Mouse (Mus musculus) hindbrain, embryonic 12.5 days (tissue): ENCODE measurements around the gene Prpf38b. TPM values are rescaled to one million over a fixed set of nuclear protein-coding genes. Genes with fewer than 3 reads are reported as not detected.

Experiments used
- ATAC-seq: fragments of 200-750 bp; cut with Nextera tagmentation; 2 replicates; pipeline ENCODE4 v1.8.0; 2017; ENCODE audit warnings: moderate TSS enrichment; ENCODE audit not compliant: low FRiP score
- H3K27ac ChIP-seq: fragments of 300-500 bp; sonication (generic); 2 replicates; pipeline ENCODE4 v1.5.1; 2016; ENCODE audit warnings: mild to moderate bottlenecking
- H3K27me3 ChIP-seq: fragments of 300-500 bp; sonication (generic); 2 replicates; pipeline ENCODE4 v1.6.1; 2016; ENCODE audit warnings: mild to moderate bottlenecking
- H3K36me3 ChIP-seq: fragments of 300-500 bp; sonication (generic); 2 replicates; pipeline ENCODE4 v1.6.1; 2016; ENCODE audit warnings: mild to moderate bottlenecking
- H3K4me1 ChIP-seq: fragments of 300-500 bp; sonication (generic); 2 replicates; pipeline ENCODE4 v1.6.1; 2016
- H3K4me2 ChIP-seq: fragments of 300-500 bp; sonication (generic); replicated peaks from 2 replicates; pipeline ENCODE4 v1.6.1; 2016; ENCODE audit warnings: mild to moderate bottlenecking
- H3K4me3 ChIP-seq: fragments of 300-500 bp; sonication (generic); 2 replicates; pipeline ENCODE4 v1.5.1; 2016; ENCODE audit warnings: mild to moderate bottlenecking
- H3K9ac ChIP-seq: fragments of 300-500 bp; sonication (generic); 2 replicates; pipeline ENCODE4 v1.6.1; 2016; ENCODE audit warnings: mild to moderate bottlenecking, moderate library complexity
- H3K9me3 ChIP-seq: fragments of 300-500 bp; sonication (generic); replicated peaks from 2 replicates; pipeline ENCODE4 v1.6.1; 2016; ENCODE audit warnings: mild to moderate bottlenecking
- WGBS: fragments of 180-500 bp; shearing (Covaris S2); methylation state at CpG from one replicate; pipeline ENCODE4 v1.1.7; 2016; 5-methylcytosine and 5-hydroxymethylcytosine counted together
- polyA plus RNA-seq: library from polyadenylated mRNA; unstranded; fragments of >200 nt; fragmentation: Nextera tagmentation; extraction: Ambion mirVana; gene quantifications from 2 replicates; pipeline ENCODE4 v1.2.1, GENCODE M21; 2016

Prpf38b gene
- polyA plus RNA-seq, 1 experiment from 2014 or later = 87.6 TPM

GRCm38 (mm10) chr3:108855371-108855770 is 56.2 kb downstream of the Prpf38b start:
- no peaks in the 10 kb centered on the region for H3K27me3 ChIP-seq
- H3K4me2 ChIP-seq = no peak overlapping the region
- no peak overlapping the region for H3K9ac ChIP-seq
- peak overlapping the region; percentile 19; the same call in 1 of the 2 replicates for H3K27ac ChIP-seq
- no peaks in the 10 kb centered on the region for H3K36me3 ChIP-seq
- H3K4me1 ChIP-seq = peaks cover 18% of the 10 kb centered on the region
- peak; percentile 39; the same call in 1 of the 2 replicates for ATAC-seq
- 46% methylated on average over 12 of the region's 12 CpGs for WGBS
- no peak overlapping the region for H3K4me3 ChIP-seq
- no peaks in the 10 kb centered on the region for H3K9me3 ChIP-seq

GRCm38 (mm10) chr3:108853266-108853665 is 58.3 kb downstream of the Prpf38b start:
- 77% methylated on average over 1 of the region's 1 CpGs for WGBS
- H3K4me3 ChIP-seq = no peak overlapping the region
- no peaks in the 10 kb centered on the region for H3K36me3 ChIP-seq
- H3K27ac ChIP-seq = no peak overlapping the region
- ATAC-seq = no peak
- H3K27me3 ChIP-seq = no peaks in the 10 kb centered on the region
- no peak overlapping the region for H3K9ac ChIP-seq
- H3K4me1 ChIP-seq = peaks cover 15% of the 10 kb centered on the region
- no peak overlapping the region for H3K4me2 ChIP-seq
- H3K9me3 ChIP-seq = no peaks in the 10 kb centered on the region

Other genes with a start within 250 kb of the Prpf38b start
- gene Gpsm2, start 189.4 kb downstream of the Prpf38b start, polyA plus RNA-seq = 66.5 and 68.0 TPM in 2 replicates
- gene Aknad1, start 172.1 kb downstream of the Prpf38b start, polyA plus RNA-seq = 0.25 and 0.40 TPM in 2 replicates
- 23.2 and 25.1 TPM in 2 replicates for gene Stxbp3, start 71.2 kb downstream of the Prpf38b start, polyA plus RNA-seq
- 0.12 and 0.22 TPM in 2 replicates for gene Fndc7, start 21.7 kb downstream of the Prpf38b start, polyA plus RNA-seq
- 0.99 and 1.4 TPM in 2 replicates for gene Henmt1, start 28.1 kb upstream of the Prpf38b start, polyA plus RNA-seq
- gene Gm9857, start 28.7 kb upstream of the Prpf38b start, polyA plus RNA-seq = not detected in 2 replicates
- 17.1 and 20.6 TPM in 2 replicates for gene Fam102b, start 115.9 kb upstream of the Prpf38b start, polyA plus RNA-seq
- not detected in 2 replicates for gene Slc25a54, start 168.7 kb upstream of the Prpf38b start, polyA plus RNA-seq
- 30.0 and 35.3 TPM in 2 replicates for gene Slc25a24, start 211.4 kb upstream of the Prpf38b start, polyA plus RNA-seq